Mouse (Mus musculus): Measurements from ENCODE around the gene Zfp292. TPM values are rescaled to one million over a fixed set of nuclear protein-coding genes. Genes with fewer than 3 reads are reported as not detected.
A peak's percentile ranks its signal among the peaks of the same experiment; 100 is the strongest.

Zfp292 gene
- polyA plus RNA-seq, 3 experiments from 2014 or later: 14.8 to 28.0 (median 25.1) TPM

DNA sequence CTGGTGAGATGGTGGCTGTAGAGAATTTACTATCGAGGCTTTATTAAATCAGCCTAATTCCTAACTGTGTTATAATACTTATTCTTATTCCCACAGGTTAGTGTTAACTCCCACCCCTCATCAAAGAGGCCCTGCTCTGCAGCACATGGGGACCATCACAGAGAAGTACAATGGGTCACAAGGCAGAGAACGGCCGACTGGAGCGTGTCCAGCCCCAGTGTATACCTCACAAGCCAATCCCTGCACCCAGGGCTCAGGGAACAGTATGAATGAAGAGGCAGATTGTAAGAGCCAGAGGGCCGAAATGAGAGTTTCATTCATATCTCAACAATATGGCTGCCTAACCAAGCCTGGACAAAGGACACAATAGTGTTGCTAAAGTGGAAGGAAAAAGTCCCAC is 86.5 kb downstream of the Zfp292 start:
- ATAC-seq: no peak

DNA sequence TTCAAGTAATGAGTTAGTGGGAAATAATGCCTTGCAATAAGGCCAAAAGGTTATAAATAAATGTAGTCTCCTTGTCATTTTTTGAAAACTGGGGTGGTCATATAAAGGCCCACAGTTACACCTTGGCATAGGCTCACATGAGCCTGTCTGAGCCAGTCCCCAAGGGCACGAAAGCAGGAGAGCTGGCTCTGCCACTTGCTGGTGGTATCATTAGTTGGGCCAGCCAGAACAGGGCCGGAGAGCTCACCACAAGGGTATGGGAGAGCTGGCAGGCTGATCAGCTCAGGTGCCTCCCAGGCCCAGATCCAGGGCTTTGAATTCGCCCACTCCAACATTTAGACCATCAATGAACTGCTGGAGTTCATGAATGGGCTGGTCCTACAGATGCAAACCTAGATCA is 96.3 kb downstream of the Zfp292 start:
- ATAC-seq: no peak

DNA sequence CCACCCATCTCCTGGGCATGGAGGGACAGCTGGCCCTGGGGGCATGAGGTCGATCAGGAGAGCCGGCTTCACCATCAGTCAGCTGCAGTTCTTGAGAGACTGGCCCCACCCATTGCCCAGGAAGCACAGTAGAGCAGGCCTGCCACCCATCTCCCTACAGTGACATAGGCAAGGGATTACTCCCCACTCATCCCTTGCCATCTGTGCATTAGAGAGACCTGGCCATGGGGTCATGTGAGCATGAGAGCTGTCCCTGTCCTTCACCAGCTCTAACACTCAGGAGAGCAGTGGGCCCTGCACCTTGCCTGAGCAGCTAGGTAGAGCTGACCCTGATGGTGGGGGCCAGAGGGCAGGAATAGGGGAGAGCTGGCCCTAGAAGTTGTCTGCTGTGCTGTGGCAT is 97.1 kb downstream of the Zfp292 start:
- no peak for ATAC-seq

DNA sequence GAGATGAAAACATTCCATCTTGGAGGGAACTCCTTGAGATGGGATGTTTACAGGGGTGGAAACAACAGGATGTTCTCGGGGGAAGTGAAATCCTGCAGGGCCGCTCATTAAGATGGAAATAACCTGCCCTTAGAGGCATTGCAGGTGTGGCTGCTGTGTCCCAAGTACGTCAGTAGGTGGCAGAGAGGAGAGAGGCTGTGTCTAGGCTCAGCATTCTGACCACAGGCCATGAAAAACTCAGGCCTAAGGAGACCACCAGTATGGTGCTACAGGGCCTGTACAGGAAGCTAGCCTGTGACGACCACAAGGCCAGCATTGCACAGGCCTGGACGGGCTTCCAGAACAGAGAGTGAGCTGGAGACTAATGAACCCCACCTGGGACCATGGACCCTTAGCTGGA is 97.9 kb downstream of the Zfp292 start:
- ATAC-seq: no peak

DNA sequence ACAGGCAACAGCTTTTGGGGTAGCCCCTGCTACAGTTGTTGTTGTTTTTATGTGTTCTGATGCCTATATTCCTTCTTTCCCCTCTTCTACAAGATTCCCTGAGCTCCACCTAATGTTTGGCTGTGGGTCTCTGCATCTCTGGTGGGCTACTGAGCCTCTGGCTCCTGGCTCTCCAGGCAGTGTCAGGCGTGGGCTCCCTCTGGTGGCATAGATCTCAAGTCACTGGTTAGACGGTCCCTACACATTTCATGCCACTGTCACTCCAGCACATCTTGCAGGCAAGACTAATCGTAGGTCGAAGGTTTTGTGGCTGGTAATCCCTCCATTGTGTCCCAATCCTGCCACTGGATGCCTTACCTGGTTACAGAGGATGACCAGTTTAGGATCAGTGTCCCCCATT is 100.0 kb downstream of the Zfp292 start:
- no peak for ATAC-seq

DNA sequence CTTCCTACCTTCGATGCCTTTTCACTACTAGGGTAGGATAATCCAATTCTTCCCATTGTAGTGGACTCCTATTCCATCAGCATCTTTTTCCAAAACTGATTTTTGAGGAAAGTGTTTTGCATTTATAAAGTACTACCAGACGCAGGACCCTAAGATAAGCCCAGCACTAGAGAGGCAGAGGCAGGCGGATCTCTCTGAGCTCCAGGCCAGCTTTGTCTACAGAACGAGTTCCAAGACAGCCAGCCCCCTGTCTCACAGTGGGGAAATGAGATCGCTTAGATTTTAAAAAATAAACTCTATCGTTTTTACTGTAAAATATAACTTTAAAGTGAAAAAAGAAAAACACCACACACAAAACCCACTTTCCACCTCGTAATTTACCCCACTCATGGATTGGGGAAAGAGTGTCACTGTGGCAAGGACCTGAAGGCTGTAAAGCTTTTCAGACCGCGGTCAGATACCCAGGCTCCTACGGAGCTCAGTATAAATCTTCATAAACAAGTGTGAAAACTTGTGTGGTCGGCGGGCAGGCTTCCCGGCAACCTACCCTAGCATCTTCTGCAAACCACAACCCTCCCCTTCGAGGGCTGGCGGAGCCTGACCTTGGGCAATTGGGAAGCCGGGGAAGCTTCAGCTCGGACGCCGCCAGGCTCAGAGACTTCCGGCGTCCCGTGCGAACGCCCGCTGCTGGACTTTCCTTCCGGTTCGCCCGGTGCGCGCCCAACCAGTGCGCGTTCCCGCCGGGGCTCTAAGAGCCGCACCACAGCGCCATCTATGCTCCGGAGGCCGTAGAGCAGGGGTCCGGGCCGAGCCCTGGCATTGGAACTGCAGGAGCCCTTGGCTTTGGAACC is 104.9 kb downstream of the Zfp292 start, which contains the start of gene Smim8:
Gene Smim8, minus strand, starts transcription at position 747 of the 851 bp plus-strand sequence.
- ATAC-seq: peak; percentile 94

DNA sequence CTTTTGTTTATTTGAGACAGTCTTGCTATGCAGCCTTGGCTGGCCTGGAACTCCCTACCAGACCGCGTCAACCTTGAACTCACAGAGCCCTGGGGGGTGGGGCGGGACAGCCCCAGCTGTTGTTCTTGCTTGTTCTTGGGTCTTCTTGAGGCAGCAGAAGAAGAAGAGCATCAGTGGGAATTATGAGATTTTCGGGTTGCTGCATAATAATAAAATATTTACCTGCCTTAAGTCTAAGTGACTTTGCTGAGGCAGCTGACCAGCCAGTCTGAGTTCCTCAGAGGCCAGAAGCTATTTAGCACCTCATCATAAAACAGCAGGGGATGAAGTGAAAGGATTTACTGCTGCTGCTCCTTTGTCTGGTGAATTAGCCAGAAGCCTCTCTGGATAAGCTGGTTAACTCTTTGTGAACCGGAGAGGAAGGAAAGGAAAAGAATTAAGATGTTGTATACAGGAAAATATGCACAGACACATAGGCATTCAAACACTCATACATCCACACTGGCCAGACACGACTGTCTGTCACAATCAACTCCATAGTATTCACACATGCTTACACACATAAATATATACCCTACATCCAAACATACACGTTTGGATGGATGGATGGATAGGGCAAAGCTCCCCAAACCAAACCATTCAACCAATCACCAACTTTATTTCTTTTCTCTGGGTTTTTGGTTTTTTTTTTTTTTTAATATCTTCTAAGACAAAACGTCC is 110.9 kb downstream of the Zfp292 start:
- ATAC-seq: no peak

DNA sequence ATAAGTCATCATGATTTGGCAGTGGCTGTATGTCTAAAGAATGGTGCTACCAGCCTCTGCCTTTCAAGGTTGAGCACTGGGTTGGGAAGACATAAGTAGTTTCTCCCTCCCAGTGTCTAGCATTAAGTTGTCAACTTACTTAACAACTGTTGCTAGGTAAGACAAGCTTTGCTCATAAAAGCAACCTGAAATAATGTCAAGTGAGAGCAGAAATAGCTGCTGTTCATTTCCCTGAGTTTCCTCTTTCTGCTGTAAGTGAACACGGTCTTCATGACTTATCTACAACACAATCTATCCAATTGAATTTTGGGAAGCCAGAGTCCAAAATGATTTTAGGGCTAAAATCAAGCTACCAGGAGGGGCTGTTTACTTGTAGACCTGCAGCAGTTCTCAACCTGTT is 126.6 kb downstream of the Zfp292 start, which contains the start of gene Gm136:
Gene Gm136, minus strand, starts transcription at position 101 of the 400 bp plus-strand sequence.
- ATAC-seq: no peak

Other genes with a start within 250 kb of the Zfp292 start
- gene Slc35a1, start 195.5 kb downstream of the Zfp292 start, polyA plus RNA-seq (2017; shearing (Covaris generic)): 10 to 100 TPM; 27.2 to 40.3 (median 31.1) TPM
- not detected for gene Cfap206, start 152.8 kb downstream of the Zfp292 start, polyA plus RNA-seq (2017; shearing (Covaris generic))
- gene Gm136, start 126.7 kb downstream of the Zfp292 start, polyA plus RNA-seq (2017; shearing (Covaris generic)): not detected
- 10 to 100 TPM; 49.9 to 66.6 (median 62.0) TPM for gene Smim8, start 104.5 kb downstream of the Zfp292 start, polyA plus RNA-seq (2017; shearing (Covaris generic))
- not detected for gene Cga, start 10.8 kb upstream of the Zfp292 start, polyA plus RNA-seq (2017; shearing (Covaris generic))